Mouse (Mus musculus): ENCODE measurements around the gene Adgrv1. TPM values are rescaled to one million over a fixed set of nuclear protein-coding genes. Genes with fewer than 3 reads are reported as not detected.
A peak's percentile ranks its signal among the peaks of the same experiment; 100 is the strongest.
"Not testable (repeated sequence)": the region's sequence is repeated elsewhere in the genome, so short reads cannot be mapped to it uniquely, and the experiment has no call there.

Adgrv1 gene
- total RNA-seq (2021), result 1 to 10 TPM; 2.4 to 3.0 TPM
- long read RNA-seq, experiment 1, partial matches to known transcripts, result 0 of 1 reads
- long read RNA-seq, experiment 1, other reads (novel, unspliced or antisense), result 1 of 1 reads
- long read RNA-seq, experiment 2, result 0 reads

DNA sequence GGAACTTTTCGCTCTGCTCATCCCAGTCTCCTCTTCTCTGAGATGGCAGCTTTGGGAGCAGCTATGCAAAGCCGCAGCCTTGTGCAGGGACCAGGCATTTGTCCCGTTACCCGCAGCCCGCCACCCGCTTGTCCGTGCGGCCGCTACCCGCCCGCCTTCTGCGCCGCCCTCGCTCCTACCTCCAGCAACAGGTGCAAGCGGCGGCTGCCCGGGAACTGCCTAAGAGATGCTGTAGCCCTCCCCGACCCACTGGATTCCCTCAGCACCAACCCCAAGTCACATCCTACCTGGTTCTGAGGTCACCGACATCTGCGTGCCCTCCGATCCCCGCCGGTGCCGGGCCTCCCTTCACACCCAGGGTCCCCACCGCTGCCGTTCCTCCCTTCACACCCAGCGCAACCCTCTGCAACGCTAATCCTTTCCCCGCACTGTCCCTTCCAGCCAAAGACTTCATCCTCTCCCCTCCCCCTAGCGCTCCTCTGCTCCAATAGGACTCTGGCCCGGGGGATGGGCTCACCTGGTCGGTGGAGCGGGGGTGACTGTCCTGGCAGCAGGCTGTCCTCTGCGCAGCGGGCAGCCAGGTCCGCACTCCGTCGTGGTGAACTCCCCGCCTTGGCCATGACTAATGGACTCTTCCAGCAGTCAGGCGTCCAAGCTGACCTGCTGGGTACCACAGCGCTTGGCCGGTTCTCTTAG, at the start of gene Adgrv1:
TSS of gene Adgrv1 (minus strand) at position 435 of the 696 bp plus-strand sequence.
- H3K4me3 ChIP-seq, result peak within 1 kb of the TSS; percentile 62
- peak; percentile 49 to 57 for DNase-seq (ENCODE audit: low spot score in 2 of 2)
- no peak for TF ChIP-seq CTCF (conservative IDR thresholded peaks at IDR 0.05)
- H3K27ac ChIP-seq, result no peak within 1 kb of the TSS

DNA sequence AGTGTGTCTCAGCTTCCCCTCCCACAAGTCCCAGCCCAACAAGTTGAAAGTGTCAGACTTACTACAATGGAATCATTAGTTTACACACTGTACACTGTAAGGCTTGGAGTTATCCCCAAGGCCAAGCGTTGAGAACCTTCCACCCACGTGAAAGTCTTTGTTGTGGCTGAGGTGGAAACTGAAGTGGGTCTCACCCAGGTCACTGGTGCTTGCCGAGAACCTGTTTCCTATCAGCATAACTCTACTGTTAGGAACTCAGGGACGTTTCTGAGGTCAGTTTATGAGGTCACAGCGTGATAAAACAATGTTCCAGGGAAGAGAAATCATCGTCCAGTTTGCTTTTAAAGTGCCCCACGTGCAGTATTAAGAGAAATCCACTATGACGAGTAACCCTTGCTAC, 42.4 kb upstream of the Adgrv1 start:
- no peak for TF ChIP-seq CTCF (conservative IDR thresholded peaks at IDR 0.05)
- no peak overlapping the region for H3K4me3 ChIP-seq
- no peak for DNase-seq (ENCODE audit: low spot score in 2 of 2)
- H3K27ac ChIP-seq, result no peak overlapping the region

DNA sequence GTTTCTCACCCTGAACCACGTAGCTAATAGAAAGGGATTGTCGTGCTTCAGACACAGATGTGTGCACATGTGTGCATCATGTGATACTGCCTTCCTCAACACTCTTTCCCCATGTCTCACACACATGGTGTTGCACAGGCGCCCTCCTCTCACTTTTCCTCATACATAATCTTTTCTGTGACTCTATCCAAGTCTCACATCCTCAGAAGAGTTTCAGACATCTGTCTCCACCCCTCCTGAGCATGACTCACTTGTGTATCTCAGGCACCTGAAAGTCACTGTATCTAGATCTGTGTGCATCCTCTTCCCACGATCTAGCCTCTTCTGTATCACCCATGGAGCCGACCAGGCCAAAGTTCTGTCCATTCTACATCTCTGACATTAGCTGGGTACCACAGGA, 34.8 kb upstream of the Adgrv1 start:
- Histone ChIP-seq H3K27ac (no peak overlapping the region), H3K4me3 (no peak overlapping the region)
- no peak for TF ChIP-seq CTCF (conservative IDR thresholded peaks at IDR 0.05)
- DNase-seq (ENCODE audit: low spot score in 2 of 2), result no peak

DNA sequence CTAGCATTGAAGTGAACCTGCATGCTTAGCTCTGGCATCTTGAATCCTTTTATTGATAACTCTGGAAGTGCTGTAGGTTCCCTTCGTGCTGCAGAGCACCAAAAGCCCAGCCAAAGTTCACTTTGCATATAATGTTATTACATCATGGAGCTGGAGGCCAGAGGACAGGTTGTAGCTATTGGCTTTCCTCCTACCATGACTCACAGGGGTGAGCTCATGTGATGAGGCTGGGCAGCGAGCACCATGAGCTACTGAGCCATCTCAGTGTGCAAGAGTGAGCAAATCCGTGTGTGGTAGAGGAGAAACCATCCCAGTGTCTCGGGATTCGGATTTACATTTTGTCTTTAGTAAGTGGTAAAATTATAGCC, 31.4 kb upstream of the Adgrv1 start:
- no peak for TF ChIP-seq CTCF (conservative IDR thresholded peaks at IDR 0.05)
- Histone ChIP-seq H3K27ac (peak overlapping the region; percentile 77), H3K4me3 (no peak overlapping the region)
- DNase-seq (ENCODE audit: low spot score in 2 of 2), result no peak

DNA sequence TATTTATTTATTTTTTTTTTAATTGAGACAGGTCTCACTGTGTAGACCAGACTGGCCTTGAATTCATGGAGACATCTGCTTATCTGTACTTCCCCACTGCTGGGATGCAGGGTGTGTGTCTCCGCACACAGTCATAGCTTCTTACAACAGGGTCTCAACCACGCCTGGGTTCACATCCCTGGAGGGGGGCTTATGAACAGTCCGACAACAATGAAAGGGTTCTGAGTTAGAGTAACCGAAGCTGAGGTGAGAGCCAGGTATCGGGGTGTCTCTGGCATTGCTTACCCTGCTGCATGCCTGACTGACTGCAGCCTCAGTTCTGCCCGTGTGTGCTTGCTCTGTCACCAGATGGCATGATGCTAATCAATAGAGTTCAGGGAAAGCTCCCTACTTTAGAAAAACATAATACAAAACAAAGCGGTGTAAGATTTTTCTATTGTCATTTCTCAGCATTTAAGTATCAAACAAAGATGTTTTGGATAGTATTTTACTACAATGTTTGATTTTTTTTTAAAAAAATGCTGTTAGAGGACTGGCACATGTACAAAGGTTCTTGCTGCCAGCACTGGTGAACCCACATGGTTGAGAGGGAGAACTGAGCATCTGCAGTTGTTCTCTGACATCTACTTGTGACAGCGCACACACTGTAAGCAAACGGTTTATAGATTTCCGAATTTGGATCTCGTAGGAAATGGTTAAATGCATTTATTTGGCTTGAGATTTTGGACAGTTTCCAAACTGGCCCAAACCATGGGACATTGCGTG, 30.8 kb upstream of the Adgrv1 start:
- Histone ChIP-seq H3K27ac (peak overlapping the region; percentile 77), H3K4me3 (no peak overlapping the region)
- no peak for DNase-seq (ENCODE audit: low spot score in 2 of 2)
- TF ChIP-seq CTCF (conservative IDR thresholded peaks at IDR 0.05), result peak; percentile 31

GRCm38 (mm10) chr13:81658053-81658752, 25.2 kb upstream of the Adgrv1 start:
- TF ChIP-seq CTCF (conservative IDR thresholded peaks at IDR 0.05), result no peak
- H3K4me3 ChIP-seq, result peak overlapping the region; percentile 75
- no peak for DNase-seq (ENCODE audit: low spot score in 2 of 2)
- peak overlapping the region; percentile 95 for H3K27ac ChIP-seq

GRCm38 (mm10) chr13:81657351-81658052, 24.5 kb upstream of the Adgrv1 start, which contains the start of gene Lysmd3:
TSS of gene Lysmd3 (plus strand) at chr13:81657663.
- peak within 1 kb of the TSS; percentile 95 for H3K27ac ChIP-seq
- peak within 1 kb of the TSS; percentile 75 for H3K4me3 ChIP-seq
- peak; percentile 92 for DNase-seq (ENCODE audit: low spot score in 2 of 2)
- no peak for TF ChIP-seq CTCF (conservative IDR thresholded peaks at IDR 0.05)

DNA sequence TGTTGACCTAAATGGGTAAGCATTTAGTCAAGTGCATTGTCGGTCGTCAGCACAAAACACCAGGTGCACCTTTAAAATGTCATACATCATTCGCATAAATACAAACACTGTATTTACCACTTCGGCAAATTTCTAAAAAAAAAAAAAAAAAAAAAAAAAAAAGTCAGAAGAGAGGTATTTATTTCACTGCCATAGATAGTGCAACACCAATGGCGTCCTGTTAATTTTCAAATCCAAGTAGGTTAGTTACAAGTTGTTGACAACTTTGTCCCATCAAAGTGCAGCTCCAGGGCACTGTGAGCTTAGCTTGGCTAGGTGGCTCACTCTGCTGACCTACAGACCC, 24.0 kb upstream of the Adgrv1 start:
- TF ChIP-seq CTCF (conservative IDR thresholded peaks at IDR 0.05), result no peak
- no peak for DNase-seq (ENCODE audit: low spot score in 2 of 2)
- H3K4me3 ChIP-seq, result peak overlapping the region; percentile 75
- peak overlapping the region; percentile 95; the same call in 1 of the 2 replicates for H3K27ac ChIP-seq

- DNase-seq (ENCODE audit: low spot score in 2 of 2), result no peak
- TF ChIP-seq CTCF (conservative IDR thresholded peaks at IDR 0.05), result no peak
- Histone ChIP-seq H3K4me3 (no peak overlapping the region), H3K27ac (no peak overlapping the region)
These were observed 23.3 kb upstream of the Adgrv1 start for GRCm38 (mm10) chr13:81656091-81656850.

DNA sequence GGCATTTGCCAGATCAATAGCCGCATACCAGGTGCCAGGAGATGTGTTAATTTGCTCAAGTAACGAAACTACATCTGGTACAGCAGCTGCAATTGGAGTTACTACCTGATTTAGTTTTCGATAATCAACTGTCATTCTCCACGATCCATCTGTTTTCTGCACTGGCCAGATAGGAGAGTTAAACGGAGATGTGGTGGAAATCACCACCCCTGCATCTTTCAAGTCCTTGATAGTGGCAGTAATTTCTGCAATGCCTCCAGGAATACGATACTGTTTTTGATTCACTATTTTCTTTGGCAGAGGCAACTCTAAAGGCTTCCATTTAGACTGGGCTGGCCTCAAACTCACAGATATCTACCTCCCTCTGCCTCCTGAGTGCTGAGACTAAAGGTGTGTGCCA, 17.4 kb upstream of the Adgrv1 start:
- not testable (repeated sequence) for H3K4me3 ChIP-seq; H3K27ac ChIP-seq; DNase-seq (ENCODE audit: low spot score in 2 of 2)

DNA sequence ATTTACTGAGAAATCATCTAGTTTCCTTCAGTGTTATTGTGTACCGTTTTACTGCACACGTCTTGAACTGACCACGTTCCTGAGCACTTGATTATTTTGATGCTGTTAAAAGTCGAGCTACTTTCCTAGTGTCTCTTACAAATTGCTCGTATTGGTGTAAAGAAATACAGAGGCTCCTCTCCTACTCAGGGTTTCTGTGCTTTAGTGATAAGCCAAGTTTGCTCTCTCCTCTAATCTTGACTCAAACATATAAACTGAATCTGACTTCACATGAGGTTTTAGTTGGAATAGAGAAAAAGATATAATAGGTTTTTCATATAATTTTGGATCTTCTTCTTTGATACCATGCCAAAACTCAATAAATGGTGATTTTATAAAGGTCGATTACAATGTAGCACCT, 13.4 kb upstream of the Adgrv1 start:
- no peak for TF ChIP-seq CTCF (conservative IDR thresholded peaks at IDR 0.05)
- Histone ChIP-seq H3K4me3 (no peak overlapping the region), H3K27ac (no peak overlapping the region)
- no peak for DNase-seq (ENCODE audit: low spot score in 2 of 2)

- no peak overlapping the region for H3K27ac ChIP-seq
- TF ChIP-seq CTCF (conservative IDR thresholded peaks at IDR 0.05), result no peak
These were observed 11.2 kb upstream of the Adgrv1 start for GRCm38 (mm10) chr13:81644047-81644565.

More at GRCm38 (mm10) chr13:81644047-81644565, 11.2 kb upstream of the Adgrv1 start:
- no peak overlapping the region for H3K4me3 ChIP-seq
- DNase-seq (ENCODE audit: low spot score in 2 of 2), result no peak

Measured in layer of hippocampus, adult 2 months (tissue).